26 mouse cellular contexts compared by ENCODE assay signal in genomic region chr1:65841116-65841515, GRCm38 (mm10).
DNase-seq lines count a peak whose midpoint lies in the region; ATAC-seq and TF ChIP-seq lines count a peak whose summit lies in the region.
"Had no signal": no experiment of that assay in that cellular context is flagged by ENCODE, and none has a peak within 500 bp of the region (broad histone marks: within the 10 kb centered on the region; RNA-seq: fewer than 3 reads in every experiment).

No protein-coding gene starts in this region.

- H3K79me2 ChIP-seq in liver, adult 2 months (ENCODE audit: control insufficient read depth, insufficient read depth, low read length), result no peaks in the 10 kb centered on the region

- no peak for TF ChIP-seq CTCF in liver, adult 2 months (IDR thresholded peaks at IDR 0.05; ENCODE audit: low read depth, low read length)
- no peak for TF ChIP-seq CTCF in intestine, postnatal 0 days (IDR thresholded peaks at IDR 0.05; ENCODE audit: low read depth)

- no peak for ATAC-seq in liver, embryonic 12.5 days
- peak; percentile 10; the same call in 1 of the 2 replicates for ATAC-seq in intestine, postnatal 0 days
- ATAC-seq in frontal cortex, adult (ENCODE audit: low TSS enrichment), result no peak
- ATAC-seq: activated CD4-positive, CD25-positive, alpha-beta regulatory T cell, adult 4 months; CD4-positive, CD25-positive, alpha-beta regulatory T cell, adult 4 months; forebrain, embryonic 13.5 days; forebrain, embryonic 15.5 days; forebrain, postnatal 0 days; Patski had no signal

- H3K4me1 ChIP-seq in liver, adult 2 months (ENCODE audit: control insufficient read depth, insufficient read depth, low read length), result peaks cover 2% of the 10 kb centered on the region; the same call in 1 of the 2 replicates
- H3K4me1 ChIP-seq in liver, embryonic 12.5 days, result no peaks in the 10 kb centered on the region
- H3K4me1 ChIP-seq in intestine, postnatal 0 days (replicated peaks; ENCODE audit: control insufficient read depth, insufficient read depth, low read length), result no peaks in the 10 kb centered on the region
- H3K4me1 ChIP-seq: embryonic facial prominence, embryonic 13.5 days; embryonic facial prominence, embryonic 15.5 days; forebrain, embryonic 13.5 days; forebrain, embryonic 15.5 days had no signal

- intact Hi-C loops in gastrocnemius, postnatal 36 days (cut with DNase I), result no loop called here

- H3K27me3 ChIP-seq in liver, adult 2 months (ENCODE audit: control insufficient read depth, insufficient read depth, low read length), result no peaks in the 10 kb centered on the region
- no peaks in the 10 kb centered on the region for H3K27me3 ChIP-seq in liver, embryonic 12.5 days (replicated peaks)
- H3K27me3 ChIP-seq in intestine, postnatal 0 days (replicated peaks; ENCODE audit: control insufficient read depth, insufficient read depth, low read length), result no peaks in the 10 kb centered on the region
- H3K27me3 ChIP-seq: CH12.LX; embryonic facial prominence, embryonic 13.5 days; embryonic facial prominence, embryonic 15.5 days; forebrain, embryonic 13.5 days; forebrain, embryonic 15.5 days; Patski had no signal

- no peak for TF ChIP-seq POLR2A in liver, adult 2 months (IDR thresholded peaks at IDR 0.05; ENCODE audit: extremely low read depth, insufficient read depth, low read length)

- H3K9ac ChIP-seq in liver, adult 2 months (ENCODE audit: low read depth, low read length), result no peak overlapping the region
- H3K9ac ChIP-seq in liver, embryonic 12.5 days, result no peak overlapping the region
- H3K9ac ChIP-seq in intestine, postnatal 0 days (ENCODE audit: low read depth, low read length), result no peak overlapping the region
- H3K9ac ChIP-seq: embryonic facial prominence, embryonic 13.5 days; embryonic facial prominence, embryonic 15.5 days; forebrain, embryonic 13.5 days; forebrain, embryonic 15.5 days; forebrain, postnatal 0 days had no signal

- no peak overlapping the region for H3K4me2 ChIP-seq in liver, embryonic 12.5 days
- no peak overlapping the region for H3K4me2 ChIP-seq in intestine, postnatal 0 days (replicated peaks; ENCODE audit: low read depth)
- H3K4me2 ChIP-seq: embryonic facial prominence, embryonic 13.5 days; embryonic facial prominence, embryonic 15.5 days; forebrain, embryonic 13.5 days; forebrain, embryonic 15.5 days had no signal

- no peak overlapping the region for H3K27ac ChIP-seq in liver, adult 2 months (replicated peaks; ENCODE audit: insufficient read depth, low read depth, low read length)
- no peak overlapping the region for H3K27ac ChIP-seq in liver, embryonic 12.5 days
- no peak overlapping the region for H3K27ac ChIP-seq in intestine, postnatal 0 days (ENCODE audit: low read depth, low read length)
- H3K27ac ChIP-seq: embryonic facial prominence, embryonic 13.5 days; embryonic facial prominence, embryonic 15.5 days; forebrain, embryonic 13.5 days; forebrain, embryonic 15.5 days had no signal

- no peaks in the 10 kb centered on the region for H3K9me3 ChIP-seq in liver, embryonic 12.5 days (replicated peaks)
- no peaks in the 10 kb centered on the region for H3K9me3 ChIP-seq in intestine, postnatal 0 days (ENCODE audit: control insufficient read depth)
- H3K9me3 ChIP-seq: embryonic facial prominence, embryonic 13.5 days; embryonic facial prominence, embryonic 15.5 days; forebrain, embryonic 13.5 days; forebrain, embryonic 15.5 days; G1E had no signal

- H3K36me3 ChIP-seq in liver, adult 2 months (ENCODE audit: control insufficient read depth, insufficient read depth, low read length), result no peaks in the 10 kb centered on the region
- no peaks in the 10 kb centered on the region for H3K36me3 ChIP-seq in liver, embryonic 12.5 days
- H3K36me3 ChIP-seq in intestine, postnatal 0 days (ENCODE audit: control insufficient read depth, insufficient read depth), result no peaks in the 10 kb centered on the region
- H3K36me3 ChIP-seq: embryonic facial prominence, embryonic 13.5 days; embryonic facial prominence, embryonic 15.5 days; forebrain, embryonic 15.5 days; G1E had no signal

- DNase-seq in liver, adult 2 months (ENCODE audit: extremely low read depth, low read depth, low spot score), result peak; percentile 65
- no peak for DNase-seq in gastrocnemius, postnatal 36 days
- DNase-seq: adrenal gland, adult 8-10 months; adrenal gland, postnatal 14 days; adrenal gland, postnatal 36 days; B cell, adult 2 months; cerebellum, adult 11-12 months; cerebellum, adult 8-10 months; cerebellum, adult 9-11 months; cerebellum, postnatal 14 days; cerebellum, postnatal 36 days; embryo, embryonic 11 days; forebrain, postnatal 0 days had no signal

- H3K4me3 ChIP-seq in liver, adult 2 months (ENCODE audit: insufficient read depth, low read depth, low read length), result no peak overlapping the region
- H3K4me3 ChIP-seq in liver, embryonic 12.5 days, result no peak overlapping the region
- no peak overlapping the region for H3K4me3 ChIP-seq in intestine, postnatal 0 days (ENCODE audit: low read depth, low read length)
- H3K4me3 ChIP-seq: embryonic facial prominence, embryonic 13.5 days; embryonic facial prominence, embryonic 15.5 days; erythroblast, embryonic 14.5 days; forebrain, embryonic 13.5 days; forebrain, embryonic 15.5 days had no signal

- 58% methylated on average over 2 of the region's 2 CpGs for WGBS in liver, adult 2 months
- WGBS in liver, embryonic 12.5 days (ENCODE audit: insufficient replicate concordance), result 63% methylated on average over 2 of the region's 2 CpGs
- 36% methylated on average over 2 of the region's 2 CpGs for WGBS in intestine, postnatal 0 days
